Mouse (Mus musculus) ES-Bruce4 (cell line): ENCODE measurements at regions not wholly inside any gene's neighbourhood (a gene's known extent, or its start where the extent isn't known, plus 50 kb on each side); places are given as distances from the start of the nearest gene placed in this dataset.

Experiments used
- H3K27ac ChIP-seq: 2 replicates; pipeline ENCODE4 v1.5.1; 2012; ENCODE audit warnings: low read length, inconsistent platforms; ENCODE audit not compliant: insufficient read depth
- H3K27me3 ChIP-seq: 2 replicates; pipeline ENCODE4 v1.6.1; 2012; ENCODE audit warnings: mild to moderate bottlenecking, low read length, inconsistent platforms; ENCODE audit not compliant: control insufficient read depth, poor library complexity, insufficient read depth, severe bottlenecking
- H3K36me3 ChIP-seq: 2 replicates; pipeline ENCODE4 v1.6.1; 2012; ENCODE audit warnings: inconsistent platforms, mild to moderate bottlenecking, low read length, moderate library complexity; ENCODE audit not compliant: control insufficient read depth, poor library complexity, insufficient read depth, severe bottlenecking
- H3K4me1 ChIP-seq: one replicate; pipeline ENCODE4 v1.8.1; 2011; ENCODE audit warnings: low read length; ENCODE audit not compliant: control insufficient read depth, insufficient read depth
- H3K4me3 ChIP-seq: 2 replicates; pipeline ENCODE4 v1.5.1; 2011; ENCODE audit warnings: low read depth, mild to moderate bottlenecking, low read length
- H3K9ac ChIP-seq: 2 replicates; pipeline ENCODE4 v1.6.1; 2012; ENCODE audit warnings: low read depth, mild to moderate bottlenecking, inconsistent platforms; ENCODE audit not compliant: poor library complexity, severe bottlenecking
- H3K9me3 ChIP-seq: replicated peaks from 2 replicates; pipeline ENCODE4 v1.6.1; 2012; ENCODE audit warnings: mild to moderate bottlenecking, low read length, inconsistent platforms; ENCODE audit not compliant: control insufficient read depth, poor library complexity, insufficient read depth, severe bottlenecking
- CTCF ChIP-seq: IDR thresholded peaks from one replicate; pipeline ENCODE4 v1.8.1; 2011; ENCODE audit warnings: low read depth, low read length
- EP300 ChIP-seq: IDR thresholded peaks from 2 replicates; pipeline ENCODE4 v1.6.1; 2011; ENCODE audit warnings: low read depth, low read length; ENCODE audit not compliant: insufficient read depth
- POLR2A ChIP-seq: IDR thresholded peaks from one replicate; pipeline ENCODE4 v1.8.1; 2011; ENCODE audit warnings: low read length; ENCODE audit not compliant: insufficient read depth

DNA sequence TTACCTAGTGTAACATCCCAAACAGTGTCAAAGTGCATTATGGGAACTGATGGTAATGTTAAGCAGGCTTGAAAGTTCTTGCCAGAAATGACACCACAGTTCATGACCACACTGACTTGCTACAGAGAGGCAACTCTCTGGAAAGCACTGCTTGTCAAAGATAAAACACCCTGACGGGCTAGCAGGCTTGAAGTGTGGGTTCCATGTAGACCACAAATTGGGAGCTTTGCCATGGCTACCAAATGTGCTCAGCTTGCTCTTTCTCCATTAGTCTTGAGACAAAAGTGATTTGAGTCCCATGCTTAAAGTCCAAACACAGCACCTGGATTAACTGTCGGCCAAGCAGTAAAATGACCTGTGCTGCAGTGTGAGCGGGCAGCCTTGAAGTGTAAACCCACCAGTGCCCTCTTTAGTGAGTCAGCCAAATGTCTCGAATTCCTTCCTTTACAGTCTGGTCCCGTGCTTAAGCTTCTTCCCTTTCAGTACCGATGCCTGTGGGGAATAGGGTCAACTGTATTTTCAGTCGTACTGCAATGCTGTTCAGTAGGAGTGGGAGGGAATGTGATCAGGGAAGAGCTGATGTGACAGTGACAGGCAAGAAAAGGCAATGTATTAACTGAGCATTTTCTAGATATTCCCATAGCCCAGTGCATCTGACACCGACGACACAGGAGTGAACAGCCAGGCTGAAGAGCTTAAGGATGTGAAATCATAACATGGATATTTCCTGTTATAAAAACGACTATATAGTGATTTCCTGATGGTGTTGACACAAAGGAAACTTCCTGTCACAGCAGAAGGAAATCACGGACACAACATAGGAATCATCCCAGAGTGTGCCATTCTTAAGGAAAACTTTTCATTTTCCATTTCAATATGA is 600.4 kb upstream of the Nr5a2 start:
- H3K9me3 ChIP-seq = no peaks in the 10 kb centered on the region
- no peak overlapping the region for H3K27ac ChIP-seq
- H3K9ac ChIP-seq = no peak overlapping the region
- no peaks in the 10 kb centered on the region for H3K27me3 ChIP-seq
- TF ChIP-seq POLR2A = no peak
- TF ChIP-seq CTCF = no peak
- TF ChIP-seq EP300 = no peak
- H3K36me3 ChIP-seq = no peaks in the 10 kb centered on the region
- no peak overlapping the region for H3K4me3 ChIP-seq
- no peaks in the 10 kb centered on the region for H3K4me1 ChIP-seq

DNA sequence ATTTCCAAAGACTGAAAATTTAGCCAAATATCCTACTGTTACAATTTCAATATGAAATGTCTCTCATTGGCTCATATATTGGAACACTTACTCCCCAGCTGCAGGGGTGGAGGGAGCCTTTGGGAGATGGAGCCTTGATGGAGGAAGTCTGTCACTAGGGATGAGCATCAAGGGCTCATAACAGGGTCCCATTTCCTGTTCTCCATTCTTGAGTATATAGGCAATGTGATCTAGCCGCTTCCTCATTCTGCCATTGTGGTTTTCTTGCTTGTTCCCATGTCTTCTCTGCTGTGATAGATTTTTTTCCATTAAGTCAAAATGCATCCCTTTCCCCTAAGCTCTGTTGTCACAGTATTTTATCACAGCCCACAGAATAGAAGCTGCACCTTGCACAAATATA is 589.4 kb upstream of the Nr5a2 start:
- no peak overlapping the region for H3K27ac ChIP-seq
- no peaks in the 10 kb centered on the region for H3K27me3 ChIP-seq
- TF ChIP-seq EP300 = no peak
- TF ChIP-seq POLR2A = no peak
- no peak for TF ChIP-seq CTCF
- no peaks in the 10 kb centered on the region for H3K9me3 ChIP-seq
- no peak overlapping the region for H3K9ac ChIP-seq
- H3K36me3 ChIP-seq = no peaks in the 10 kb centered on the region
- H3K4me3 ChIP-seq = no peak overlapping the region
- no peaks in the 10 kb centered on the region for H3K4me1 ChIP-seq

DNA sequence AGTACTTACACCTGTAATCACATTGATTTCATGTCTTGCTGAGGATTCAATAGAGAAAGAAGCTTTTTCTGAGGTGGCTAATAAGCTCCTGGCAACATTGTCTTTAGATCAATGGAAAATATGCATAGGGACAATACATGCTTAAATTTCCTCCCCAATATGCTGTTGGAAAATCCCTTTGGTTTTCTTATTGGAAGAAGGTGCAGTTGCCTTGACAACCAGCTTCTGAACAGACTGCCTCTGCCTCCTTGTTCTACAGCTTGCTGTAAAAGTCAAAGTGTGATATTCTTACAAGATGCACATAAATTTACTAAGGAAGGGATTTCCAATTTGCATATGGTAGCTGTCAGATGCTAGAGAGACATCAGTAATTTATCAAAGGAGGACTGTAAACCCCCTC is 585.4 kb upstream of the Nr5a2 start:
- H3K27me3 ChIP-seq = no peaks in the 10 kb centered on the region
- no peaks in the 10 kb centered on the region for H3K9me3 ChIP-seq
- H3K9ac ChIP-seq = no peak overlapping the region
- TF ChIP-seq EP300 (no peak), POLR2A (no peak), CTCF (no peak)
- H3K4me3 ChIP-seq = no peak overlapping the region
- H3K27ac ChIP-seq = no peak overlapping the region
- no peaks in the 10 kb centered on the region for H3K36me3 ChIP-seq
- no peaks in the 10 kb centered on the region for H3K4me1 ChIP-seq

DNA sequence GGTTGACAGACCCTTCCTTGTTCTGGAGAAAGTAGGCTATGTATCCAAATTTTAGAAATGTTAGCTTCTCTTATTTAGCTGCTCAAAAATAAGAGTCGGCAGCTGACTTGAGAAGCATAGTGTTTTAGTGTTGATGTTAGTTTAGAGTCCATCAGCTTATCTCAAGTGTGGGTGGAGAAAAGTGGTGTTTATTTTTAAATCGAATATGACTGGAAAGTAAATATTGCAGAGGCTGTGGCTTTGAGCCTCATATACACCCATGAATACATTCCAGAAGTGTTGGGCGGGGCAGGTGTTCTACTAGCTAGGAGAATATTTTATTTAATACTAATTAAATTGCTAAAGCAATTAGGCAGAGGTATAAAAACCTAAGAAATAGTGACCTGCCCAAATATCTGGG is 583.6 kb upstream of the Nr5a2 start:
- Histone ChIP-seq H3K9me3 (no peaks in the 10 kb centered on the region), H3K27ac (no peak overlapping the region), H3K4me1 (no peaks in the 10 kb centered on the region), H3K9ac (no peak overlapping the region), H3K36me3 (no peaks in the 10 kb centered on the region), H3K4me3 (no peak overlapping the region), H3K27me3 (no peaks in the 10 kb centered on the region)
- TF ChIP-seq EP300 = no peak

DNA sequence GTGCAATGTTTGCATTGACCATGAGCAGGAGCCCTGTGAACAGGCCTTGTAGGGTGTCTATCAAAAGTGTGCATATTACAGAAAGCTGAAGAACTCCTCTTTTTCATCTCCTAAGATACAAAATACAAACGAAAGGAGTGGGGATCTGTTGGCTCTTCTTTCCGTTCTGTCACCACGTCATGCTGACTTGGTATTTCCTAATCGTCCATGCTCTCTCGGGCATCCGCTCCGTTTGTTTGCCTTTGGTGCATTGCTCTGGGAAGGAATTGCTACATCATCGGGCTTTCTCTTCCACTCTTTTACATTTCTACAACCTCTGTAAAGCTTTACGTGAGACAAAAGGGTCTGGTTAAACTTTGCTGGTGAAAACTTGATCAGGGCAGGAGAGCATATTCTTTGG is 581.2 kb upstream of the Nr5a2 start:
- no peaks in the 10 kb centered on the region for H3K36me3 ChIP-seq
- no peak for TF ChIP-seq EP300
- TF ChIP-seq POLR2A = no peak
- TF ChIP-seq CTCF = no peak
- H3K9ac ChIP-seq = no peak overlapping the region
- no peak overlapping the region for H3K27ac ChIP-seq
- no peaks in the 10 kb centered on the region for H3K27me3 ChIP-seq
- no peaks in the 10 kb centered on the region for H3K9me3 ChIP-seq
- no peak overlapping the region for H3K4me3 ChIP-seq
- H3K4me1 ChIP-seq = no peaks in the 10 kb centered on the region

DNA sequence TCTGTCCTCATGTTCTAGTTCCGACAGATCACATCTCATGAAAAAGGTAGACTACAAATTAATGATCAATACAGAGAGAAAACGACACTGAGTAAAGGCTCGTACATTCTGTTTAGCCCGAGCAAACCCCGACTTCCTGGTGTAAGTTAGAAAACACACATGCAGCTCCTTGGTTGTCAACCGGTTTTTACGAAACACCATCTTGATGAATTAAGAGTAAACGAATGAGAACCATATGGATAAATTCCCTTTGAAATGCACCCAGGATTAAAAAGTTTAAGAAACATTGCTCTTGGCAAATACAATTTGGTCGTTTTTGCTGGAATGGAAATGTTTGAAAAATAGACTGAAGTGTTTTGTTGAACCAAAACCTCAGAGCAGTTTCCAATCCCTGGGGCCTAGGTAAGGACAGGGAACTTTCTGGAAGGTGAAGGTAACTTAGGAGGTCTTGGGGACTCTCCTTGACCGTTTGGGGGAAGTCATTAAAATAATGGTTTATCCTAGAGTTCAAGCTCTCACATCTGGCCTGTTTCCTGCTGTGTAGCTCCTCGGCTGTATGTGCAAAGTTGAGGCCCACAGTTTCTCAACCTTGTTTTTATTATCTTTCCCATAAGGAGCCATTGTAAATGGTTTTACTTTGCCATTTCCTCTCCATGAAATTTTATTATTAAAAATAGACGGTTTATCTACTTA is 579.3 kb upstream of the Nr5a2 start:
- Histone ChIP-seq H3K27ac (no peak overlapping the region), H3K4me3 (no peak overlapping the region), H3K4me1 (no peaks in the 10 kb centered on the region), H3K27me3 (no peaks in the 10 kb centered on the region), H3K36me3 (no peaks in the 10 kb centered on the region), H3K9ac (no peak overlapping the region), H3K9me3 (no peaks in the 10 kb centered on the region)
- TF ChIP-seq EP300 (no peak), CTCF (no peak), POLR2A (no peak)
